Mouse (Mus musculus) liver, postnatal 0 days (tissue): ENCODE results near the gene Enpp4.

Source experiments
- CTCF ChIP-seq: sonication (generic); IDR thresholded peaks from 2 replicates; pipeline ENCODE4 v1.5.1; 2016; ENCODE audit warnings: antibody characterized with exemption, low read depth
- EP300 ChIP-seq: IDR thresholded peaks from 2 replicates; pipeline ENCODE4 v1.6.1; 2016; ENCODE audit warnings: antibody characterized with exemption, low read depth, mild to moderate bottlenecking

- TF ChIP-seq EP300 (no peak), CTCF (no peak)
Measured at GRCm38 (mm10) chr17:44075601-44076000, 30.0 kb downstream of the Enpp4 start.
